Mouse (Mus musculus) heart, postnatal 0 days (tissue): ENCODE data around the gene Hs3st2. TPM values are rescaled to one million over a fixed set of nuclear protein-coding genes. Genes with fewer than 3 reads are reported as not detected.

Experiments used
- ATAC-seq: fragments of 200-750 bp; cut with Nextera tagmentation; 2 replicates; pipeline ENCODE4 v1.8.0; 2017; ENCODE audit warnings: low read depth, moderate number of reproducible peaks, moderate library complexity; ENCODE audit not compliant: insufficient read depth
- DNase-seq: peaks from one replicate; pipeline ENCODE4 v3.0.0-alpha.2; 2016; ENCODE audit warnings: low spot score
- H3K27ac ChIP-seq: fragments of 300-500 bp; sonication (generic); 2 replicates; pipeline ENCODE4 v1.5.1; 2014; ENCODE audit warnings: low read depth, mild to moderate bottlenecking
- H3K27me3 ChIP-seq: fragments of 300-500 bp; sonication (generic); 2 replicates; pipeline ENCODE4 v1.6.1; 2014; ENCODE audit warnings: low read length, mixed read lengths; ENCODE audit not compliant: control insufficient read depth, insufficient read depth
- H3K36me3 ChIP-seq: fragments of 300-500 bp; sonication (generic); replicated peaks from 2 replicates; pipeline ENCODE4 v1.6.1; 2014; ENCODE audit warnings: low read length, mixed read lengths; ENCODE audit not compliant: control insufficient read depth, insufficient read depth
- H3K4me1 ChIP-seq: fragments of 300-500 bp; sonication (generic); 2 replicates; pipeline ENCODE4 v1.6.1; 2014; ENCODE audit warnings: antibody characterized with exemption; ENCODE audit not compliant: control insufficient read depth, insufficient read depth
- H3K4me2 ChIP-seq: fragments of 300-500 bp; sonication (generic); 2 replicates; pipeline ENCODE4 v1.6.1; 2014; ENCODE audit warnings: low read depth, mild to moderate bottlenecking, low read length, moderate library complexity
- H3K4me3 ChIP-seq: fragments of 300-500 bp; sonication (generic); 2 replicates; pipeline ENCODE4 v1.5.1; 2014; ENCODE audit warnings: low read depth, low read length
- H3K9ac ChIP-seq: fragments of 300-500 bp; sonication (generic); replicated peaks from 2 replicates; pipeline ENCODE4 v1.6.1; 2014; ENCODE audit warnings: low read depth, low read length, mixed read lengths
- H3K9me3 ChIP-seq: fragments of 300-500 bp; sonication (generic); replicated peaks from 2 replicates; pipeline ENCODE4 v1.6.1; 2016; ENCODE audit warnings: low read length; ENCODE audit not compliant: control insufficient read depth
- CTCF ChIP-seq: IDR thresholded peaks from 2 replicates; pipeline ENCODE4 v1.5.1; 2016; ENCODE audit warnings: antibody characterized with exemption, control low read depth, low read depth
- EP300 ChIP-seq: IDR thresholded peaks from 2 replicates; pipeline ENCODE4 v1.6.1; 2016; ENCODE audit warnings: antibody characterized with exemption, low read depth
- WGBS: fragments of 180-500 bp; shearing (Covaris S2); extraction: QIAGEN DNeasy Blood & Tissue Kit; methylation state at CpG from one replicate; pipeline ENCODE4 v1.1.7; 2014; 5-methylcytosine and 5-hydroxymethylcytosine counted together
- polyA plus RNA-seq: library from polyadenylated mRNA; unstranded; fragments of >200 nt; fragmentation: Nextera tagmentation; extraction: Ambion mirVana; gene quantifications from 2 replicates; pipeline ENCODE4 v1.2.1, GENCODE M21; 2015
- total RNA-seq: library from RNA; depleted of rRNA; stranded (reverse); fragments of >200 nt; gene quantifications from 2 replicates; pipeline ENCODE4 v1.2.3, GENCODE M21; 2014; ENCODE audit warnings: low replicate concordance

The Hs3st2 gene
- total and polyA plus RNA-seq, 2 experiments from 2014 or later: not detected

- H3K9me3 ChIP-seq: no peaks in the 10 kb centered on the region
- no peaks in the 10 kb centered on the region for H3K4me1 ChIP-seq
- ATAC-seq (no peak), DNase-seq (no peak)
- no peak overlapping the region for H3K9ac ChIP-seq
- H3K4me3 ChIP-seq: no peak overlapping the region
- H3K4me2 ChIP-seq: no peak overlapping the region
- 58% methylated on average over 7 of the region's 7 CpGs for WGBS
- H3K27ac ChIP-seq: no peak overlapping the region
- no peaks in the 10 kb centered on the region for H3K36me3 ChIP-seq
- 0 out of 2 replicates have a peak, but pooled peaks cover 4% of the 10 kb centered on the region for H3K27me3 ChIP-seq
- TF ChIP-seq EP300: no peak
- no peak for TF ChIP-seq CTCF
Observed at GRCm38 (mm10) chr7:121444336-121444735, 52.7 kb downstream of the Hs3st2 start.

GRCm38 (mm10) chr7:121446281-121446680, 54.6 kb downstream of the Hs3st2 start:
- no peak for TF ChIP-seq CTCF
- TF ChIP-seq EP300: no peak
- no peak overlapping the region for H3K27ac ChIP-seq
- H3K9me3 ChIP-seq: no peaks in the 10 kb centered on the region
- H3K4me3 ChIP-seq: no peak overlapping the region
- no peaks in the 10 kb centered on the region for H3K36me3 ChIP-seq
- H3K27me3 ChIP-seq: no peaks in the 10 kb centered on the region
- H3K4me2 ChIP-seq: no peak overlapping the region
- DNase-seq: no peak
- WGBS: 72% methylated on average over 4 of the region's 4 CpGs
- no peak overlapping the region for H3K9ac ChIP-seq
- H3K4me1 ChIP-seq: no peaks in the 10 kb centered on the region
- ATAC-seq: no peak

GRCm38 (mm10) chr7:121450951-121451843, 59.5 kb downstream of the Hs3st2 start:
- no peak for ATAC-seq
- TF ChIP-seq CTCF (no peak), EP300 (no peak)
- Histone ChIP-seq H3K4me2 (no peak overlapping the region), H3K9ac (no peak overlapping the region), H3K4me3 (no peak overlapping the region), H3K27me3 (no peaks in the 10 kb centered on the region), H3K27ac (no peak overlapping the region), H3K36me3 (no peaks in the 10 kb centered on the region), H3K4me1 (no peaks in the 10 kb centered on the region), H3K9me3 (0 out of 2 replicates have a peak, but pooled peaks cover 3% of the 10 kb centered on the region)
- DNase-seq: no peak
- WGBS: 55% methylated on average over 13 of the region's 13 CpGs

GRCm38 (mm10) chr7:121456716-121457115, 65.1 kb downstream of the Hs3st2 start:
- no peak overlapping the region for H3K9ac ChIP-seq
- H3K4me1 ChIP-seq: no peaks in the 10 kb centered on the region
- H3K27ac ChIP-seq: no peak overlapping the region
- H3K27me3 ChIP-seq: no peaks in the 10 kb centered on the region
- DNase-seq (no peak), ATAC-seq (no peak)
- H3K9me3 ChIP-seq: 0 out of 2 replicates have a peak, but pooled peaks cover 8% of the 10 kb centered on the region
- H3K4me2 ChIP-seq: no peak overlapping the region
- 63% methylated on average over 1 of the region's 1 CpGs for WGBS
- no peaks in the 10 kb centered on the region for H3K36me3 ChIP-seq
- TF ChIP-seq CTCF (no peak), EP300 (no peak)
- H3K4me3 ChIP-seq: no peak overlapping the region

- no peak overlapping the region for H3K4me3 ChIP-seq
- no peak overlapping the region for H3K9ac ChIP-seq
- no peaks in the 10 kb centered on the region for H3K36me3 ChIP-seq
- DNase-seq (no peak), ATAC-seq (no peak)
- H3K4me1 ChIP-seq: no peaks in the 10 kb centered on the region
- H3K9me3 ChIP-seq: 0 out of 2 replicates have a peak, but pooled peaks cover 8% of the 10 kb centered on the region
- H3K27me3 ChIP-seq: no peaks in the 10 kb centered on the region
- 39% methylated on average over 3 of the region's 3 CpGs for WGBS
- TF ChIP-seq CTCF: no peak
- no peak for TF ChIP-seq EP300
- H3K4me2 ChIP-seq: no peak overlapping the region
- no peak overlapping the region for H3K27ac ChIP-seq
Observed at GRCm38 (mm10) chr7:121458075-121458474, 66.4 kb downstream of the Hs3st2 start.
